Mouse (Mus musculus) heart, postnatal 25 days (tissue): Measurements from ENCODE around the gene Ptpra. TPM values are rescaled to one million over a fixed set of nuclear protein-coding genes. Genes with fewer than 3 reads are reported as not detected.

ENCODE experiments used
- DNase-seq: peaks from one replicate; pipeline ENCODE4 v3.0.0; 2022; ENCODE audit warnings: low spot score
- intact Hi-C: fragments of 180-260 bp; cut with DNase I; formaldehyde crosslinking; loops from one replicate; pipeline ENCODE4 v1.15.1; 2025
- microRNA-seq: library from miRNA; unstranded; fragments of <30 nt; microRNA quantifications from one replicate; pipeline ENCODE4 v1.2.0, GENCODE M21; 2022
- total RNA-seq, 2 experiments: library from RNA; stranded (reverse); gene quantifications; 2 replicates each; pipeline ENCODE4 v1.2.3; 2021

The Ptpra gene
- total RNA-seq, 2 experiments from 2014 or later, result 47.4 to 51.4 TPM

GRCm38 (mm10) chr2:130581201-130581600 lies 131.1 kb downstream of the Ptpra start:
- intact Hi-C loops, result no loop called here
- no peak for DNase-seq

GRCm38 (mm10) chr2:130582552-130582951 lies 132.5 kb downstream of the Ptpra start, which contains the start of gene Avp:
TSS of gene Avp (minus strand) at chr2:130582554.
- intact Hi-C loops, result no loop called here
- DNase-seq, result no peak

- intact Hi-C loops, result no loop called here
- no peak for DNase-seq
Observed at GRCm38 (mm10) chr2:130583902-130584560, 134.0 kb downstream of the Ptpra start.

GRCm38 (mm10) chr2:130586016-130586415 lies 135.9 kb downstream of the Ptpra start:
- DNase-seq, result no peak
- intact Hi-C loops, result no loop called here

- intact Hi-C loops, result no loop called here
- no peak for DNase-seq
Observed at GRCm38 (mm10) chr2:130588373-130588772, 138.3 kb downstream of the Ptpra start.

- no peak for DNase-seq
- intact Hi-C loops, result no loop called here
Observed at GRCm38 (mm10) chr2:130589157-130589556, 139.1 kb downstream of the Ptpra start.

GRCm38 (mm10) chr2:130589761-130590160 lies 139.7 kb downstream of the Ptpra start:
- intact Hi-C loops, result no loop called here
- DNase-seq, result no peak

GRCm38 (mm10) chr2:130591016-130591415 lies 140.9 kb downstream of the Ptpra start:
- intact Hi-C loops, result no loop called here
- no peak for DNase-seq

- intact Hi-C loops, result loop anchor here (5.0 kb wide), 1 partner anchor 33 kb away; the partner anchor contains the start of gene Mrps26
- DNase-seq, result no peak
Observed at GRCm38 (mm10) chr2:130595596-130595995, 145.5 kb downstream of the Ptpra start.

GRCm38 (mm10) chr2:130597601-130598010 lies 147.5 kb downstream of the Ptpra start:
- intact Hi-C loops, result loop anchor here (5.0 kb wide), 1 partner anchor 35 kb away; the partner anchor contains the start of gene Mrps26
- DNase-seq, result no peak

- intact Hi-C loops, result loop anchor here (5.0 kb wide), 1 partner anchor 36 kb away; the partner anchor contains the start of gene Mrps26
- DNase-seq, result no peak
Observed at GRCm38 (mm10) chr2:130598399-130598798, 148.3 kb downstream of the Ptpra start.

- no peak for DNase-seq
- intact Hi-C loops, result no loop called here
Observed at GRCm38 (mm10) chr2:130602195-130602594, 152.1 kb downstream of the Ptpra start.

Small RNA genes lying within 50 kb of the gene (microRNA-seq; reads per million reads assigned to microRNA genes)
- gene Gm23876, result not detected

Other genes starting within 250 kb of the Ptpra start
- gene Nop56, start 175.8 kb upstream of the Ptpra start, total RNA-seq, result 10 to 100 TPM; 32.2 to 35.8 TPM
- gene Idh3b, start 165.7 kb upstream of the Ptpra start, total RNA-seq, result 100 to 1,000 TPM; 763 to 771 TPM
- under 1 TPM; 0.31 to 0.45 TPM for gene Ebf4, start 155.1 kb upstream of the Ptpra start, total RNA-seq
- 1 to 10 TPM; 3.9 to 4.2 TPM for gene Cpxm1, start 52.7 kb upstream of the Ptpra start, total RNA-seq
- not detected for gene Gm28372, start 45.0 kb upstream of the Ptpra start, total RNA-seq
- not detected for gene 1700020A23Rik, start 45.0 kb upstream of the Ptpra start, total RNA-seq
- not detected for gene Tmem239, start 43.8 kb upstream of the Ptpra start, total RNA-seq
- 10 to 100 TPM; 21.9 to 26.6 TPM for gene Vps16, start 25.9 kb upstream of the Ptpra start, total RNA-seq
- gene Pced1a, start 25.6 kb upstream of the Ptpra start, total RNA-seq, result 1 to 10 TPM; 5.2 to 5.4 TPM
- 10 to 100 TPM; 73.0 to 73.7 TPM for gene Mrps26, start 113.5 kb downstream of the Ptpra start, total RNA-seq
- not detected for gene Oxt, start 125.9 kb downstream of the Ptpra start, total RNA-seq
- gene Avp, start 132.3 kb downstream of the Ptpra start, total RNA-seq, result 1 to 10 TPM; 2.1 to 2.7 TPM
- 1 to 10 TPM; 7.7 to 8.5 TPM for gene Fastkd5, start 179.7 kb downstream of the Ptpra start, total RNA-seq
- 1 to 10 TPM; 4.0 to 4.2 TPM for gene Ubox5, start 179.8 kb downstream of the Ptpra start, total RNA-seq
- gene Lzts3, start 192.5 kb downstream of the Ptpra start, total RNA-seq, result 1 to 10 TPM; 4.0 to 4.2 TPM
- gene Ddrgk1, start 214.4 kb downstream of the Ptpra start, total RNA-seq, result 10 to 100 TPM; 62.1 to 63.9 TPM
- gene Itpa, start 217.3 kb downstream of the Ptpra start, total RNA-seq, result 10 to 100 TPM; 18.2 to 24.1 TPM
- gene Slc4a11, start 247.2 kb downstream of the Ptpra start, total RNA-seq, result under 1 TPM; 0.36 to 0.55 TPM